Mouse (Mus musculus): ENCODE results near the gene Spg7. TPM values are rescaled to one million over a fixed set of nuclear protein-coding genes. Genes with fewer than 3 reads are reported as not detected.
A peak's percentile ranks its signal among the peaks of the same experiment; 100 is the strongest.

Gene Spg7
- polyA plus RNA-seq, 1 experiment: 113 TPM

DNA sequence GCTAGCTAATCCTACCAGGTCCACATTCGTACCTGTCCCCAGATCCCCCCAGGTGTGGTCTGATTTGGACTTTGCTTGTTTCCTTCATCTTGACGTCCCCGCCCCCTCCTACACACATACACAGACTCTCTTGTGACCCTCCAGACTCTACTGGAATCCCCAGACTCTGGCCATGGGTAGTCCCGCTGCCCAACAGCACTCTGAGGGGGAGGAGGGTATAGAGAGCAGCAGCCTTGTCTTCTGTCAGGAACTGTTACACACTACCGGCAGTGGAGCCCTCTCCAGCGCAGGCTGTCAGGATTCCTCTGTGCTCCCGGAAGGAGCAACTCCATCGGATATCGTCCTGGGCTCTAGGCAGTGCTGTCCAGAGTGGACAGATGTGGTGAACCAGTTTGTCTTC lies 68.3 kb downstream of the Spg7 start:
- DNase-seq (ENCODE audit: low read depth): no peak

DNA sequence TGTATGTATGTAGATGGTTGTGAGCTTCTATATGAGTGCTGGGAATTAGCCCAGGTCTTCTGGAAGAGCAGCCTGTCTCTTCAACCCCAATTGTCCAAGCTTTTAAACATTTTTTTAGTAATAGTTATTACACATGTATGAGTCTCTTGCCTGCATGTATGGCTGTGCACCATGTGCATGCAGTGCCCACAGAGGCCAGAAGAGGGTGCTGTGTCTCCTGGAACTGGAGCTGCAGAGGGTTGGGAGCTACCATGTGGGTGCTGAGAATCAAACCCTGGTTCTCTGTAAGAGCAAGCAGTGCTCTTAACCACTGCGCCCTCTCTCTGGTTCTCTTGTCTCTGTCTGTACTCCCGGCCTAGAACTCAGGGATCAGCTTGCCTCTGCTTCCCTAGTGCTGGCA lies 70.2 kb downstream of the Spg7 start:
- DNase-seq (ENCODE audit: low read depth): no peak

DNA sequence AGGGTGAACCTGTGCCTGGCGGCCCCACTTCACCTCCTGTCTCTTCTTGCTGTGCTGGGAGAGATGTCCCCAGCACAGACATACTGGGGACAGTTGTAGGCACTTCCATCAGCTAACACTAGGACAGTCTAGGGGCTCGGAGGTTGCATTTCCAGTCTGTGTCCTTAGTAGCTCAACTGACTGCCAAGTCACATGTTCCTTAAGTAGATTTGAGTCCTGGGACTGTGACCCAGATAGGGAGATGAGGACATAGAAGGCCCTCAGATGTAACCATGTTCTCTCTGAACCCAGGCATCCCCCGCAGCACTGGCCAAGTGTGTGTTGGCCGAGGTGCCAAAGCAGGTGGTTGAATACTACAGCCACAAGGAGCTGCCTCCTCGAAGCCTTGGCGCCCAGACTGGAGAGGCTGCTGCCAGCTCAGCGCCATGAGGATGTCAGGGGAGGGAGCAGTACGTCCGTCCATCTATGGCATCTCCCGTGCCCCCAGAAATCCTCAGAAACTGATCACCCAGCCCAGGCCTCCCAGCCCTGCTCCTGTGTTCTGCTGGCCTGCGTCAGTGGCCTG lies 71.5 kb downstream of the Spg7 start:
- no peak for DNase-seq (ENCODE audit: low read depth)

DNA sequence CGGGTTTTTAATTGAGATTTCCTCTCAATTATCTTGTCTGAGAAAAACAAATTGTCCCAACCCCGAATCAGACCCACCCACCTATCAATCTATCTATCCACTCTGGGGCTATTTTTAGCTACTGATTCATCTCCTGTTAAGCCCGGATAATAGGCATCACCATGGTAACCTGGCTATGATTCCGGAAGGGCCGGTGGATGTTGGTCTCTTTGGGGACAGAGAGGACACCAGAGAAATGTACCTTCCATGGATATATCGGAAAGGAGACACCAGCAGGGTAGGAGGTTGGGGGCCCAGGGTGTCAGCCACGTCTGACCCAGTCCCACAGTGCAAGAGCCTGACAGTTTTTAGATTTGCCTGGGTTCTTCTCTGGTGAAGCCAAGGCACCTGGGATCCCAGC lies 72.7 kb downstream of the Spg7 start:
- no peak for DNase-seq (ENCODE audit: low read depth)

DNA sequence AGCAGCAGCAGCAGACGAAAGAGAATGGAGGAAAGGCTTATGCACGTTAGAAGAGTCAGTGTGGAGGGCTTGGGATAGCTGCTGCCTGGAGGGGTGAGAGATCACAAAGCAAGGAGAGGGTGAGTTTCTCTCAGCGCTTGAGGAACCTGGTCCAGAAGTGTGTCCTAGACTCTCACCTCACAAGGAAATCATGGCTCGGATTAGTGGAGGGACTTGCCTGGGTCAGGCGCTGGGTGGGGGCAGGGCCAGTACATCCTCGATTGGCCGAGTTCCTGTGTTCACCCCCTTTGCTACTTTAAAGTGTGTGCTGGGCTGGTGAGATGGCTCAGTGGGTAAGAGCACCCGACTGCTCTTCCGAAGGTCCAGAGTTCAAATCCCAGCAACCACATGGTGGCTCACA lies 73.1 kb downstream of the Spg7 start:
- no peak for DNase-seq (ENCODE audit: low read depth)

DNA sequence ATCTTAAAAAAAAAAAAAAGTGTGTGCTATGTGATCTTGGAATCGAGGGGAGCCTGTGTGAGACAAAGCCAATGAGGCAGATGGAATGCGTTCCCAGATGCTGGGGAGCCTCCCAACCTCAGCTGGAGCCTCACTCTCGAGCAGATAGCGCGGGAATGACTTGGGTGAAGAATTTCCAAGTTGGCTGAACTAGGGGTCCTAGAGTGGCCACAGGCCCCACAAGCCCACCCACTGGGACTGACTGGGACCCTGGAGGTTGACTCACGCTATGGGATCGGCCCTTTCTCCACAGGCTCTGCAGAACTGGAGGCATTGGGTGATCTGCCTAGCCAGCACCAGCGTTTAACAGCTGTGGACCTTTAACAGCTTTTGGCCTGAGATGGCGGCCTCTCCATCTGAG lies 73.5 kb downstream of the Spg7 start:
- DNase-seq (ENCODE audit: low read depth): no peak

DNA sequence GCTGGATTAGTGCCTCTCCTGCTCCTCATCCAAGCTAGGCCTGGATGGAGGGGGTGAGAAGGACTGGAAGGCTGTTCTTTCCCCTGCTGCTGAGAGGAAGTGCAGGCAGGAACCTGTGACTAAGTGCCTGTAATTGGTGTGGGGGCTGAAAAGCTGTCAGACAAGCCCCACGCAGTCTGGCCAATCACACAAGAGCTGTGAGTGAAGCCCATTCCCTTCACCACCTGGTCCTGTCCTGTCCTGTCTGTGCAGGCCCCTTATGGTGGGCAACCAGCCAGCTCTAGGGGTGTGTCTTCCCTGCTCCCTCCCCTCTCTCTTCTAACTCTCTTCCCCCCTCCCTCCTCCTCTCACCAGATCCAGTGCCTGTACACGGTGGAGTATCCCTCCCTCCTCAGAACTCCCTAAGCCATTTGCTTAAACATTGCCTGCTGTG lies 74.9 kb downstream of the Spg7 start:
- DNase-seq (ENCODE audit: low read depth): no peak

DNA sequence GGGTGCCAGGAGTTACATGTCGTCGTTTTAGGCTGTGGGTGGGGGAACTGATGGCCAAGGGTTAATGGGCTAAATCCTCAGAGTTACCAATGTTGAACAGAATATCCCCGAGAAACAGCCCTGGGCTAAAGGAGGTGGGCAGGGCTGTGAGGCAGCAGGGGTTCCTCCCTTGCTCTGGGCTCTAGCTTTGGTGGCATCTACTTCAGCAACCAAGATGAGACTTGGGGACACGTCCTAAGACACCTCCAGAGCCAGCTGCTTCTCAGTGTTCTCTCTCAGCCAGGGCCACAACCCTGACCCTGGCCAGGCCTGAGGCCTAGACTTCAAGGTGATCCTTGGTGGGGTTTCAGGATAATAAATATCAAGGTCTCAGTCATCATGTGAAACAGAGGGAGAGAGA lies 76.0 kb downstream of the Spg7 start:
- DNase-seq (ENCODE audit: low read depth): no peak

DNA sequence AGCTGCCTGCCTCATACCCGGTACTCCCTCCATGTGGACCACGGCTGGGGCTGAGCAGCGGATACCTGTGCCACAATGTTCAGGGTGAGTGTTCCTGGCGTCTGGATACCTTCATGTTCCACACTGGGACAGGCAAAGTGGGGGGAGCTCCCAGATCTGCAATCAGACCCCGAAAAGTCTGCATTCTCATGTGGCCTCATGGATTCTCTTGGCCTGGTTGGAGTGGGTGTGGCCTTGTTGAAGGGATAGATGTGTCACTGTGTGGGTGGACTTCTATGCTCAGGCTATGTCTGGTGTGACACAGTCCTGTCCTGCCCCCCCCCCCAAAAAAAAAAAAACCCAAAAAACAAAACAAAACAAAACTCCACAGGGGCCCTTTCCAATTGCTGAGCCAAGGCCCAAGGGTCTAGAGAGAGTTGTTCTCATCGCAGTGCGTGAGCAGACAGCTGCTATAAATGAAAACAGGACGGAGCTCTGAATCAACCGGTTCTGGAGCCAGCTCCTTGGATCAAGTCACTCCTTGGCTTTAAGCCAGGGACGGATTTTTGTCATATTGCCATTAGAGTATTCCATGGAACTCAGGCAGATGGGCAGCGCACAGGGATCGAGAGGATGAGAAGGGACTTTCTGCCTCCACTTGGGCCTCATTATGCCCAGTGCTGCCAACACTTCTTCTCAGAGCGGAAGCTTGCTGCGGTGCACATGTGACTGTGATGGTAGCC lies 79.2 kb downstream of the Spg7 start:
- peak; percentile 91 for DNase-seq (ENCODE audit: low read depth)

DNA sequence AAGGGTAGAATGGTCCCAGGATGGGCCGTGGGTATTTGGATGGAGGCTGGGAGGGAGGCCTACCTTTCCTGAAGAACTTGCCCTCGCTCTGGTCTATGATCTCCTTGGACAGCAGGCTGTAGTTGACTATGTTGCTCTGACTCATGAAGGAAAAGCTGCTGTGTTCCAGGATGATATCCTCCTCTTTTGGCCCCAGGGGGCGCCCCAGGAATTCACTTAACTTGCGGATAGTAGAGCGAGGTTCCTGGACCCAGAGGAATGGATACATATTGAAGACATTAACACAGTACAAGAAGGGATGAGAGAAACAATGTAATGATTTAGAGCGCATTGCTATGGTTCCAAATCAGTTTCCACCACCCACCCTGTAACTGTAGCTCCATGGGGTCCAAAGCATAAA lies 82.5 kb downstream of the Spg7 start:
- no peak for DNase-seq (ENCODE audit: low read depth)

DNA sequence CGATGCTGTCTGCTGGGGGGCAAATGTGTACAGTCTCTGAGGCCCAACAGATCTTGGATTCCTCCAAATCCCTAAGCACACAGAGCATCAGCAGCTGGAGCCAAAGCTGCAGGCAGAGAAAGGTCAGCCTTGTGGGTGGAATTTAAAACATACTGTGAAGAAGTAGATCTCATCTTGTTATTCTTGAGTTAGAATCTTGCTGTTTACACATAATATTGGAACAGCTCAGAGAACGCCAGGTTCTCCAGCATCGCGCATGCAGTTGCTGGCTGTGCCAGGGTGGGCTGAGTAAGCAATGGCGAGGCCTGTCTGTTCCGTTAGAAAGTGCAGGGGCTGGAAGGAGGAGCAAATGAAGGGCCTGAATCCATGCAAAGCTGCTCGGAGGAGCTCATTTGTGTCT lies 83.6 kb downstream of the Spg7 start:
- DNase-seq (ENCODE audit: low read depth): no peak

Other genes with a start within 250 kb of the Spg7 start
- not detected in 2 replicates for gene Cdh15, start 215.0 kb upstream of the Spg7 start, polyA plus RNA-seq (2012; rRNA removed)
- gene Ankrd11, start 20.7 kb upstream of the Spg7 start, polyA plus RNA-seq (2012; rRNA removed): 48.7 and 53.0 TPM in 2 replicates
- 1,855 and 2,227 TPM in 2 replicates for gene Rpl13, start 39.4 kb downstream of the Spg7 start, polyA plus RNA-seq (2012; rRNA removed)
- 3.7 and 6.1 TPM in 2 replicates for gene Cpne7, start 54.4 kb downstream of the Spg7 start, polyA plus RNA-seq (2012; rRNA removed)
- 73.5 and 81.9 TPM in 2 replicates for gene Sult5a1, start 95.4 kb downstream of the Spg7 start, polyA plus RNA-seq (2012; rRNA removed)
- 94.5 and 111 TPM in 2 replicates for gene Dpep1, start 123.3 kb downstream of the Spg7 start, polyA plus RNA-seq (2012; rRNA removed)
- 126 and 136 TPM in 2 replicates for gene Chmp1a, start 149.8 kb downstream of the Spg7 start, polyA plus RNA-seq (2012; rRNA removed)
- gene Spata33, start 149.9 kb downstream of the Spg7 start, polyA plus RNA-seq (2012; rRNA removed): 3.4 and 6.6 TPM in 2 replicates
- gene Cdk10, start 161.9 kb downstream of the Spg7 start, polyA plus RNA-seq (2012; rRNA removed): 58.8 and 64.5 TPM in 2 replicates
- gene Spata2l, start 173.3 kb downstream of the Spg7 start, polyA plus RNA-seq (2012; rRNA removed): 13.3 and 17.4 TPM in 2 replicates
- 30.5 and 35.1 TPM in 2 replicates for gene Zfp276, start 191.3 kb downstream of the Spg7 start, polyA plus RNA-seq (2012; rRNA removed)
- 54.0 and 57.9 TPM in 2 replicates for gene Vps9d1, start 191.4 kb downstream of the Spg7 start, polyA plus RNA-seq (2012; rRNA removed)